Mouse (Mus musculus): ENCODE results near the gene Pank3.
"Not testable (repeated sequence)": the region's sequence is repeated elsewhere in the genome, so short reads cannot be mapped to it uniquely, and the experiment has no call there.

DNA sequence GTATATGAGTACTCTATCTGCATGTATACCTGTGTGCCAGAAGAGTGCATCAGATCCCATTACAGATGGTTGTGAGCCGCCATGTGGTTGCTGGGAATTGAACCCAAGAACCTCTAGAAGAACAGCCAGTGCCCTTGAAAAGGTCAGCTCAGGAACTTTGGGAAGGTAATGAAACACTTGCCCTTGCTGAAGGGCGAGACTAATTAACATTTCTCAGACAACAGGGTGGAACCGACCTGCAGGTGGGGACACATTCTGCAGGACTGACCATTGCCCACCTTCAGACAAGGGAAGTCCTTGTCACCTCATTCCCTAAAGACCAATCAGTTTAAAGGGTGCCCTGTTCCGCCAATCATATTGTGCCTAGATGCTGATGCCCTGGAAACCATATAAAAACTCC, 71.5 kb downstream of the Pank3 start:
- not testable (repeated sequence) for TF ChIP-seq POLR2A (IDR thresholded peaks at IDR 0.05; ENCODE audit: borderline replicate concordance, low read depth, low read length); CTCF (IDR thresholded peaks at IDR 0.05; ENCODE audit: low read depth, low read length)
